Comparison of ENCODE assay signal across 16 mouse cellular contexts in the genomic region with DNA sequence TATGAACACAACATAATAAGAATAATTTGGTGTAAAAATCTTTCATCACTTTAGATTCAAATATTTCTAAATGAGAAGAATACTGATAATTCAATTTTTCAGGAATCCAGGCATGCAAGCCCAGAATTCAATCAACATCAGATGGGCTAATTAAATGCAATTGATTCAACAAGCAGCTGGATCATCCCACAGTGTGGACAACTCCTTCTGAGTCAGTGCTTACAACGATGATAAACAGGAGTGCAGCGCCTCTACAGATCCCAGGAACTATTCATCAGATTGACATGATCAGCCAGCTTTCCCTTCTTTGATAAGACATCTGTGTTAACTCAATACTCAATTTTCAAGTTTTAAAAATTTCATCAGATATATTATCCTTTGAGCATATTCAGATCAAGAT.
"Had no signal": no experiment of that assay in that cellular context is flagged by ENCODE, and none has a peak within 500 bp of the region (broad histone marks: within the 10 kb centered on the region; RNA-seq: fewer than 3 reads in every experiment).

No protein-coding gene starts in this region.

- H3K4me1 ChIP-seq: limb, embryonic 15.5 days; liver, embryonic 12.5 days; stomach, embryonic 15.5 days had no signal

- H3K4me3 ChIP-seq: left cerebral cortex, adult 2 months; limb, embryonic 15.5 days; liver, embryonic 12.5 days; midbrain, embryonic 13.5 days; myocyte; neural tube, embryonic 15.5 days; stomach, embryonic 15.5 days had no signal

- H3K27me3 ChIP-seq: limb, embryonic 15.5 days; liver, embryonic 12.5 days; midbrain, embryonic 13.5 days; neural tube, embryonic 15.5 days; stomach, embryonic 15.5 days had no signal

- ATAC-seq: liver, embryonic 12.5 days; midbrain, embryonic 13.5 days had no signal

- H3K9ac ChIP-seq: limb, embryonic 15.5 days; liver, embryonic 12.5 days; lung, embryonic 14.5 days; midbrain, embryonic 13.5 days; neural tube, embryonic 15.5 days; stomach, embryonic 15.5 days had no signal

- H3K36me3 ChIP-seq: limb, embryonic 15.5 days; liver, embryonic 12.5 days; midbrain, embryonic 13.5 days; neural tube, embryonic 15.5 days; stomach, embryonic 15.5 days had no signal

- DNase-seq: kidney, adult 11 months; kidney, adult 9 months; kidney, postnatal 36 days; lung, embryonic 14.5 days; lung, postnatal 14 days; right cerebral cortex, postnatal 14 days; thymus, postnatal 36 days had no signal

- H3K27ac ChIP-seq: kidney, postnatal 0 days; left cerebral cortex, adult 2 months; limb, embryonic 15.5 days; liver, embryonic 12.5 days; macrophage; midbrain, embryonic 13.5 days; neural tube, embryonic 15.5 days; stomach, embryonic 15.5 days had no signal

- H3K4me2 ChIP-seq: limb, embryonic 15.5 days; liver, embryonic 12.5 days; lung, embryonic 14.5 days; midbrain, embryonic 13.5 days; neural tube, embryonic 15.5 days; stomach, embryonic 15.5 days had no signal

- H3K9me3 ChIP-seq: limb, embryonic 15.5 days; liver, embryonic 12.5 days; midbrain, embryonic 13.5 days; neural tube, embryonic 15.5 days; stomach, embryonic 15.5 days had no signal
